Mouse (Mus musculus): Measurements from ENCODE around the gene Cox6b1.

GRCm38 (mm10) chr7:30592772-30593423, 33.1 kb downstream of the Cox6b1 start:
- TF ChIP-seq POLR2A (IDR thresholded peaks at IDR 0.05; ENCODE audit: insufficient read depth, low read depth, low read length) (no peak), CTCF (IDR thresholded peaks at IDR 0.05) (no peak), EP300 (IDR thresholded peaks at IDR 0.05; ENCODE audit: insufficient read depth, low read depth, low read length) (no peak)
